Mouse (Mus musculus): Measurements from ENCODE around the gene Acad12.

DNA sequence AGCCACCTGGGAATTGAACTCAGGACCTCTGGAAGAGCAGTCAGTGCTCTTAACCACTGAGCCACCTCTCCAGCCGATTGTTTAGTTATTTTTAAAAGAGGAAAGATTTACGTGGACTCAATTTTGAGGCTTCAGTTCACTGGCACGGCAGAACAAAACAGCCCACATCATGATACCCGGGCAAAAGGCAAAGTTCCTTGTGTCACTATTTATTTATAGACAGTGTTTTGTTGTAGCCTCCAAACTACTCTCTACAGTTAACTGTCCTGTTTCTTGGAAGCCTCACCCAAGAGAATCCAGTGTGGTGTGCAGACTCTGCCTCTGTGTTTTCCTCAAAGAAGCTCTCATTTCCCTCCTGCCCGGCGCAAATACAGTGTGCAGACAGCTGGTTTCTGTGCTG is 6.7 kb downstream of the Acad12 start:
- TF ChIP-seq CTCF (IDR thresholded peaks at IDR 0.05; ENCODE audit: insufficient read depth, low read depth, low read length) (no peak), POLR2A (IDR thresholded peaks at IDR 0.05; ENCODE audit: insufficient read depth, low read depth, low read length) (no peak)

Data from olfactory bulb, adult 2 months (tissue).